Mouse (Mus musculus) ES-Bruce4 (cell line): ENCODE measurements around the gene Prtg.

Experiments used
- CTCF ChIP-seq: IDR thresholded peaks from one replicate; pipeline ENCODE4 v1.8.1; 2011; ENCODE audit warnings: low read depth, low read length
- EP300 ChIP-seq: IDR thresholded peaks from 2 replicates; pipeline ENCODE4 v1.6.1; 2011; ENCODE audit warnings: low read depth, low read length; ENCODE audit not compliant: insufficient read depth

DNA sequence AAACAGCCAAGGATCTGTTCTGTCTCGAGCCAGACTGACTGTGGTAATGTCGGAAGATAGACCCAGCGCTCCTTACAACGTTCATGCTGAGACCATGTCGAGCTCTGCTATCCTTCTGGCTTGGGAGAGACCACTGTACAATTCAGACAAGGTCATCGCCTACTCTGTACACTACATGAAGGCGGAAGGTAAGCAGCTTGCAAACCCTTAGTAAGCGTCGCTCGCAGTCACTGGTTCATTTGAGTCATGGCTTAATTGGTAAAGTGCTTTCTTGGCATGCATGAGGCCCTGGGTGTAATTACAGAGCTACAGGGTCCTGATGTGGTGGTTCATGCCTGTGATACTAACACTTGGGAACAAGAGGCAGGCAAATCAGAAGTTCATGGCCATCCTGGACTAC lies 44.9 kb downstream of the Prtg start:
- TF ChIP-seq CTCF = no peak
- no peak for TF ChIP-seq EP300
